ENCODE assay signal across 8 mouse cellular contexts in the genomic region with DNA sequence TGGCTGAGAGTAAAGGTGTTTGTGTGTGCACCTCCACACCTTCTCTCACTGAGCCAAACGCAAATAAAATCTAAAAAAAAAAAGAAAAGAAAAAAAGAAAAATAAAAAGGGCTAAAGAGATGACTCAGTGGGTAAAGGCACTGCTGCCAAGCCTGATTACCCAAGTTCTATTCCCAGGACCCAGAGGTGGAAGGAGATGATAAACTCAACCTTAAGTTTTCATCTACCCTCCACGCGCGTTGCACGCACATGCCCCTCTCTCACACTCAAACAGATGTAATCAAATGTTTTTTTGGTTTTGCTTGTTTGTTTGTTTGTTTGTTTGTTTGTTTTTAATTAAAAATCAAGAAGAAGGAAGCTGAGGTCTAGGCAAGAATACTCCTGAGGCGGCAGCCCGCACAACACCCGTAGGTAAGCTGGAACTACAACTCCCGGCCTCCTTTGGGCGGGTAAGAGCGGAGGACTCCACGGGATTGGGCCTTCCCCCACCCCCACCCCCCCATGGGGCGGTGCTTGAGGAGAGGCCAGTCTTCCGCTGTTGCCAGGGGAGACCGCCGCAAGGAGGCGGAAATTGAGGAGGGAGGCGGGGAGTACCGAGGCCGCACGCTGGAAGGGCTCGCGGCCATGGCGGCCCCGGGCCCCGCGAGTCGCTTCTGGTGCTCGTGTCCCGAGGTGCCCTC. TPM values are rescaled to one million over a fixed set of nuclear protein-coding genes. Genes with fewer than 3 reads are reported as not detected.
DNase-seq lines count a peak whose midpoint lies in the region; ATAC-seq lines count a peak whose summit lies in the region.

Gene Rhbdd2, plus strand, starts transcription at position 502 of the 680 bp plus-strand sequence.

- peak; percentile 91 for DNase-seq in c-Kit-negative CD71-positive TER-119-positive erythroid progenitor cells, embryonic 14.5 days (ENCODE audit: low read depth, low spot score)
- peak; percentile 90 for DNase-seq in fibroblast of lung, adult 2 months (ENCODE audit: low read depth)
- peak; percentile 98 for DNase-seq in kidney, postnatal 14 days
- peak; percentile 97 for DNase-seq in liver, embryonic 13.5 days
- peak; percentile 98 for DNase-seq in neural tube, embryonic 10.5 days (ENCODE audit: extremely low spot score, low spot score)

- WGBS in heart, embryonic 14.5 days, result 16% methylated on average over 23 of the region's 30 CpGs
- WGBS in liver, embryonic 13.5 days (ENCODE audit: insufficient replicate concordance), result 8% methylated on average over 30 of the region's 30 CpGs
- WGBS in stomach, embryonic 16.5 days, result 12% methylated on average over 30 of the region's 30 CpGs

- peak; percentile 96 for ATAC-seq in CD4-positive, CD25-positive, alpha-beta regulatory T cell, adult 4 months
- peak; percentile 99 for ATAC-seq in heart, embryonic 14.5 days (ENCODE audit: insufficient number of reproducible peaks, insufficient read depth, low FRiP score, low read depth)
- peak; percentile 99 for ATAC-seq in liver, embryonic 13.5 days (ENCODE audit: low read depth)
- ATAC-seq in stomach, embryonic 16.5 days (ENCODE audit: insufficient read depth, low FRiP score), result peak; percentile 99

- peak within 1 kb of the TSS; percentile 86 for H3K4me2 ChIP-seq in heart, embryonic 14.5 days (ENCODE audit: low read length)
- H3K4me2 ChIP-seq in liver, embryonic 13.5 days, result peak within 1 kb of the TSS; percentile 81
- H3K4me2 ChIP-seq in stomach, embryonic 16.5 days (ENCODE audit: low read depth, low read length), result peak within 1 kb of the TSS; percentile 72

- H3K4me1 ChIP-seq in heart, embryonic 14.5 days (ENCODE audit: control insufficient read depth in 2 of 2, insufficient read depth in 2 of 2, low read length in 2 of 2), result peaks cover 0 to 8% of the 10 kb centered on the region in 2 experiments; a peak in 2 of 4 replicates
- peaks cover 34% of the 10 kb centered on the region for H3K4me1 ChIP-seq in liver, embryonic 13.5 days (replicated peaks)
- no peaks in the 10 kb centered on the region for H3K4me1 ChIP-seq in stomach, embryonic 16.5 days (ENCODE audit: control insufficient read depth, insufficient read depth, low read length)

- H3K9me3 ChIP-seq in heart, embryonic 14.5 days (ENCODE audit: control insufficient read depth, low read length), result no peaks in the 10 kb centered on the region
- H3K9me3 ChIP-seq in liver, embryonic 13.5 days (replicated peaks), result no peaks in the 10 kb centered on the region
- no peaks in the 10 kb centered on the region for H3K9me3 ChIP-seq in stomach, embryonic 16.5 days (replicated peaks; ENCODE audit: control insufficient read depth, low read length)

- H3K27ac ChIP-seq in heart, embryonic 14.5 days (replicated peaks in 1 of 2; ENCODE audit: control insufficient read depth in 1 of 2, insufficient read depth in 1 of 2, low read depth in 2 of 2, low read length in 2 of 2), result peak within 1 kb of the TSS; percentile 74 to 77
- peak within 1 kb of the TSS; percentile 70 for H3K27ac ChIP-seq in liver, embryonic 13.5 days
- H3K27ac ChIP-seq in stomach, embryonic 16.5 days (ENCODE audit: low read length), result peak within 1 kb of the TSS; percentile 86

- H3K9ac ChIP-seq in heart, embryonic 14.5 days (ENCODE audit: low read length), result peak within 1 kb of the TSS; percentile 88
- peak within 1 kb of the TSS; percentile 82 for H3K9ac ChIP-seq in liver, embryonic 13.5 days
- peak within 1 kb of the TSS; percentile 86 for H3K9ac ChIP-seq in stomach, embryonic 16.5 days (ENCODE audit: low read length)

- peak within 1 kb of the TSS; percentile 84 to 86 for H3K4me3 ChIP-seq in heart, embryonic 14.5 days (ENCODE audit: control insufficient read depth in 1 of 2, insufficient read depth in 1 of 2, low read depth in 1 of 2, low read length in 2 of 2)
- peak within 1 kb of the TSS; percentile 80 for H3K4me3 ChIP-seq in liver, embryonic 13.5 days (replicated peaks)
- peak within 1 kb of the TSS; percentile 71 for H3K4me3 ChIP-seq in stomach, embryonic 16.5 days (replicated peaks; ENCODE audit: low read length)

- H3K36me3 ChIP-seq in heart, embryonic 14.5 days (ENCODE audit: control insufficient read depth, insufficient read depth, low read length), result peaks cover 23% of the 10 kb centered on the region
- peaks cover 17% of the 10 kb centered on the region for H3K36me3 ChIP-seq in liver, embryonic 13.5 days
- H3K36me3 ChIP-seq in stomach, embryonic 16.5 days (ENCODE audit: control insufficient read depth, insufficient read depth, low read length), result no peaks in the 10 kb centered on the region

- H3K27me3 ChIP-seq in heart, embryonic 14.5 days (ENCODE audit: control insufficient read depth, insufficient read depth, low read length), result no peaks in the 10 kb centered on the region
- no peaks in the 10 kb centered on the region for H3K27me3 ChIP-seq in liver, embryonic 13.5 days
- no peaks in the 10 kb centered on the region for H3K27me3 ChIP-seq in stomach, embryonic 16.5 days (ENCODE audit: control insufficient read depth, insufficient read depth, low read length)

RNA-seq across cellular contexts. Expression of gene Rhbdd2, which starts in this region (rescaled TPM):
- 10 to 100 TPM; 17.6 to 36.8 TPM for polyA plus RNA-seq in CD4-positive, CD25-positive, alpha-beta regulatory T cell, adult 4 months (2017; shearing (Covaris generic))
- 34.2 and 36.7 TPM in 2 replicates for polyA plus RNA-seq in heart, embryonic 14.5 days (2014; fragmentation: Nextera tagmentation; extraction: Ambion mirVana)
- 11.4 and 12.2 TPM in 2 replicates for polyA plus RNA-seq in liver, embryonic 13.5 days (2015; fragmentation: Nextera tagmentation; extraction: Ambion mirVana)
- 41.3 and 46.0 TPM in 2 replicates for polyA plus RNA-seq in stomach, embryonic 16.5 days (2015; fragmentation: Nextera tagmentation; extraction: Ambion mirVana)

Comparison
In these comparisons a context has a peak if more than half of its experiments do, and no peak if none do; other contexts are left out.
1. Peak in every context shown above with its lines: DNase-seq, ATAC-seq, H3K4me3 ChIP-seq and H3K27ac ChIP-seq.